Mouse (Mus musculus) limb, embryonic 10.5 days (tissue): Measurements from ENCODE around the gene Fchsd2. TPM values are rescaled to one million over a fixed set of nuclear protein-coding genes. Genes with fewer than 3 reads are reported as not detected.

Experiments used
- DNase-seq: peaks from one replicate; pipeline ENCODE4 v3.0.0-alpha.2; 2017; ENCODE audit warnings: low spot score
- H3K27ac ChIP-seq: fragments of 300-500 bp; sonication (generic); 2 replicates; pipeline ENCODE4 v1.5.1; 2016; ENCODE audit warnings: mild to moderate bottlenecking
- H3K27me3 ChIP-seq: fragments of 300-500 bp; sonication (generic); 2 replicates; pipeline ENCODE4 v1.6.1; 2016; ENCODE audit warnings: low read depth, mild to moderate bottlenecking; ENCODE audit not compliant: poor library complexity, severe bottlenecking
- H3K36me3 ChIP-seq: fragments of 300-500 bp; sonication (generic); 2 replicates; pipeline ENCODE4 v1.6.1; 2016; ENCODE audit warnings: mild to moderate bottlenecking, moderate library complexity
- H3K4me1 ChIP-seq: fragments of 300-500 bp; sonication (generic); 2 replicates; pipeline ENCODE4 v1.6.1; 2016
- H3K4me3 ChIP-seq: fragments of 300-500 bp; sonication (generic); 2 replicates; pipeline ENCODE4 v1.5.1; 2016; ENCODE audit warnings: mild to moderate bottlenecking, moderate library complexity
- H3K9me3 ChIP-seq: fragments of 300-500 bp; sonication (generic); replicated peaks from 2 replicates; pipeline ENCODE4 v1.6.1; 2016; ENCODE audit warnings: mild to moderate bottlenecking
- WGBS: fragments of 180-500 bp; shearing (Covaris S2); methylation state at CpG from one replicate; pipeline ENCODE4 v1.1.7; 2016; 5-methylcytosine and 5-hydroxymethylcytosine counted together
- polyA plus RNA-seq: library from polyadenylated mRNA; unstranded; fragments of >200 nt; fragmentation: Nextera tagmentation; extraction: Ambion mirVana; gene quantifications from 2 replicates; pipeline ENCODE4 v1.2.1, GENCODE M21; 2016

The Fchsd2 gene
- polyA plus RNA-seq, 1 experiment from 2014 or later: 21.5 TPM

- no peak for DNase-seq
- WGBS: 64% methylated on average over 6 of the region's 6 CpGs
- Histone ChIP-seq H3K4me1 (peaks cover 27% of the 10 kb centered on the region), H3K9me3 (no peaks in the 10 kb centered on the region), H3K36me3 (no peaks in the 10 kb centered on the region), H3K27me3 (peaks cover 46% of the 10 kb centered on the region), H3K4me3 (no peak overlapping the region), H3K27ac (no peak overlapping the region)
These were observed 231.7 kb downstream of the Fchsd2 start for GRCm38 (mm10) chr7:101324142-101324962.

- no peaks in the 10 kb centered on the region for H3K9me3 ChIP-seq
- H3K4me3 ChIP-seq: no peak overlapping the region
- WGBS: 88% methylated on average over 5 of the region's 5 CpGs
- peaks cover 17% of the 10 kb centered on the region for H3K4me1 ChIP-seq
- peaks cover 30% of the 10 kb centered on the region for H3K27me3 ChIP-seq
- no peak overlapping the region for H3K27ac ChIP-seq
- no peaks in the 10 kb centered on the region for H3K36me3 ChIP-seq
- no peak for DNase-seq
These were observed 233.3 kb downstream of the Fchsd2 start for GRCm38 (mm10) chr7:101326006-101326405.

- H3K27ac ChIP-seq: no peak overlapping the region
- H3K4me3 ChIP-seq: no peak overlapping the region
- H3K36me3 ChIP-seq: no peaks in the 10 kb centered on the region
- H3K27me3 ChIP-seq: peaks cover 17% of the 10 kb centered on the region
- peaks cover 5% of the 10 kb centered on the region for H3K4me1 ChIP-seq
- H3K9me3 ChIP-seq: no peaks in the 10 kb centered on the region
- DNase-seq: no peak
- 60% methylated on average over 5 of the region's 5 CpGs for WGBS
These were observed 234.6 kb downstream of the Fchsd2 start for GRCm38 (mm10) chr7:101327263-101327662.

GRCm38 (mm10) chr7:101327786-101328185 lies 235.1 kb downstream of the Fchsd2 start:
- H3K4me1 ChIP-seq: peaks cover 3% of the 10 kb centered on the region; the same call in 1 of the 2 replicates
- 85% methylated on average over 2 of the region's 2 CpGs for WGBS

GRCm38 (mm10) chr7:101328621-101329158 lies 236.0 kb downstream of the Fchsd2 start:
- Histone ChIP-seq H3K36me3 (no peaks in the 10 kb centered on the region), H3K9me3 (no peaks in the 10 kb centered on the region), H3K27ac (no peak overlapping the region), H3K27me3 (peaks cover 4% of the 10 kb centered on the region; the same call in 1 of the 2 replicates), H3K4me1 (no peaks in the 10 kb centered on the region), H3K4me3 (no peak overlapping the region)
- DNase-seq: no peak
- WGBS: 72% methylated on average over 4 of the region's 4 CpGs

More at GRCm38 (mm10) chr7:101327786-101328185, 235.1 kb downstream of the Fchsd2 start:
- H3K4me3 ChIP-seq: no peak overlapping the region
- H3K27ac ChIP-seq: no peak overlapping the region
- H3K36me3 ChIP-seq: no peaks in the 10 kb centered on the region
- no peaks in the 10 kb centered on the region for H3K9me3 ChIP-seq
- H3K27me3 ChIP-seq: peaks cover 12% of the 10 kb centered on the region
- no peak for DNase-seq

- no peak for DNase-seq
- 74% methylated on average over 4 of the region's 4 CpGs for WGBS
- H3K27me3 ChIP-seq: no peaks in the 10 kb centered on the region
These were observed 236.9 kb downstream of the Fchsd2 start for GRCm38 (mm10) chr7:101329606-101330005.

GRCm38 (mm10) chr7:101330074-101330840 lies 237.6 kb downstream of the Fchsd2 start:
- WGBS: 78% methylated on average over 10 of the region's 10 CpGs
- H3K27ac ChIP-seq: no peak overlapping the region
- H3K4me1 ChIP-seq: no peaks in the 10 kb centered on the region
- DNase-seq: no peak
- no peak overlapping the region for H3K4me3 ChIP-seq
- no peaks in the 10 kb centered on the region for H3K36me3 ChIP-seq
- H3K27me3 ChIP-seq: no peaks in the 10 kb centered on the region
- H3K9me3 ChIP-seq: no peaks in the 10 kb centered on the region

More at GRCm38 (mm10) chr7:101329606-101330005, 236.9 kb downstream of the Fchsd2 start:
- no peaks in the 10 kb centered on the region for H3K36me3 ChIP-seq
- no peak overlapping the region for H3K4me3 ChIP-seq
- H3K4me1 ChIP-seq: no peaks in the 10 kb centered on the region
- H3K27ac ChIP-seq: no peak overlapping the region
- H3K9me3 ChIP-seq: no peaks in the 10 kb centered on the region

GRCm38 (mm10) chr7:101330841-101331173 lies 238.1 kb downstream of the Fchsd2 start:
- Histone ChIP-seq H3K27me3 (no peaks in the 10 kb centered on the region), H3K27ac (no peak overlapping the region), H3K4me3 (no peak overlapping the region), H3K9me3 (no peaks in the 10 kb centered on the region), H3K4me1 (no peaks in the 10 kb centered on the region), H3K36me3 (no peaks in the 10 kb centered on the region)
- 78% methylated on average over 4 of the region's 4 CpGs for WGBS
- no peak for DNase-seq

- DNase-seq: no peak
- H3K36me3 ChIP-seq: no peaks in the 10 kb centered on the region
- WGBS: 92% methylated on average over 5 of the region's 5 CpGs
- no peaks in the 10 kb centered on the region for H3K4me1 ChIP-seq
- no peak overlapping the region for H3K4me3 ChIP-seq
- H3K27ac ChIP-seq: no peak overlapping the region
- no peaks in the 10 kb centered on the region for H3K9me3 ChIP-seq
- H3K27me3 ChIP-seq: no peaks in the 10 kb centered on the region
These were observed 239.6 kb downstream of the Fchsd2 start for GRCm38 (mm10) chr7:101332045-101332831.

Other genes with a start within 250 kb of the Fchsd2 start
- 5.9 and 7.9 TPM in 2 replicates for gene Relt, start 229.4 kb upstream of the Fchsd2 start, polyA plus RNA-seq
- gene Arhgef17, start 160.8 kb upstream of the Fchsd2 start, polyA plus RNA-seq: 9.6 and 11.0 TPM in 2 replicates
- 1.1 and 1.6 TPM in 2 replicates for gene P2ry6, start 118.2 kb upstream of the Fchsd2 start, polyA plus RNA-seq
- 0.49 and 0.51 TPM in 2 replicates for gene P2ry2, start 80.0 kb upstream of the Fchsd2 start, polyA plus RNA-seq
- 19.6 and 23.0 TPM in 2 replicates for gene Atg16l2, start 209.4 kb downstream of the Fchsd2 start, polyA plus RNA-seq
- 10.1 and 11.7 TPM in 2 replicates for gene Stard10, start 224.2 kb downstream of the Fchsd2 start, polyA plus RNA-seq